In the genomic region with DNA sequence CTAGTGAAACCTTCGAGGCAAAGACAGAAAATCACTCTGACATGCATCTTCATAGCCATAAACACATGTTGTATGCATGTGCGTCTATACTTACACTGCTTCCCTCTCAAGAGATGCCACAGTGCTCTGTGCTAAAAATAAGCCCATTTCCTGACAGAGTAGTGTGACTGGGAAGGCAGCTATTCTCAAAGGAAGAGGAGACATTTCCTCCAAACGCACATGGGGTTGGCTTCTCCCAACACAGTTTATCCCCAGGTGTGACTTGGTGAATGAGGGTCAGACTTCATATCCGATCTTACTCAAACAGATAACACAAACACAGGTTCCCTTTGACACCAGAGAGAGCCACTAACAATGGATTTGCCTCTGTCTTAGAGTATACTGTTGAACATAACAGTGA, we compare ENCODE assay signal across 23 mouse cellular contexts. TPM values are rescaled to one million over a fixed set of nuclear protein-coding genes. Genes with fewer than 3 reads are reported as not detected.
"Had no signal": no experiment of that assay in that cellular context is flagged by ENCODE, and none has a peak within 500 bp of the region (broad histone marks: within the 10 kb centered on the region; RNA-seq: fewer than 3 reads in every experiment).

No protein-coding gene starts in this region.

- H3K27me3 ChIP-seq: limb, embryonic 13.5 days; liver, embryonic 12.5 days; liver, embryonic 15.5 days; midbrain, embryonic 12.5 days; midbrain, embryonic 15.5 days; neural tube, embryonic 12.5 days; neural tube, embryonic 15.5 days; stomach, embryonic 15.5 days had no signal

- H3K4me2 ChIP-seq: limb, embryonic 13.5 days; liver, embryonic 12.5 days; liver, embryonic 15.5 days; midbrain, embryonic 12.5 days; midbrain, embryonic 15.5 days; neural tube, embryonic 12.5 days; neural tube, embryonic 15.5 days; stomach, embryonic 15.5 days had no signal

- DNase-seq: kidney, adult 9 months; kidney, postnatal 14 days; layer of hippocampus, adult 9-11 months; liver; lung, adult 2 months; lung, postnatal 10 days; lung, postnatal 4 days; right cerebral cortex, adult 18-20 months; right cerebral cortex, postnatal 14 days; right cerebral cortex, postnatal 4 days; thymus, postnatal 25 days had no signal

- H3K4me3 ChIP-seq: layer of hippocampus, adult 2 months; limb, embryonic 10.5 days; limb, embryonic 13.5 days; liver, embryonic 12.5 days; liver, embryonic 15.5 days; midbrain, embryonic 12.5 days; midbrain, embryonic 15.5 days; neural tube, embryonic 12.5 days; neural tube, embryonic 15.5 days; stomach, embryonic 15.5 days had no signal

- H3K9me3 ChIP-seq: limb, embryonic 10.5 days; limb, embryonic 13.5 days; liver, embryonic 12.5 days; liver, embryonic 15.5 days; midbrain, embryonic 12.5 days; midbrain, embryonic 15.5 days; neural tube, embryonic 12.5 days; neural tube, embryonic 15.5 days; stomach, embryonic 15.5 days had no signal

- H3K4me1 ChIP-seq: limb, embryonic 10.5 days; limb, embryonic 13.5 days; liver, embryonic 12.5 days; liver, embryonic 15.5 days; midbrain, embryonic 12.5 days; midbrain, embryonic 15.5 days; neural tube, embryonic 12.5 days; neural tube, embryonic 15.5 days; stomach, embryonic 15.5 days had no signal

- H3K27ac ChIP-seq: layer of hippocampus, adult 2 months; limb, embryonic 10.5 days; limb, embryonic 13.5 days; liver, embryonic 12.5 days; liver, embryonic 15.5 days; midbrain, embryonic 12.5 days; midbrain, embryonic 15.5 days; neural tube, embryonic 12.5 days; neural tube, embryonic 15.5 days; stomach, embryonic 15.5 days had no signal

- ATAC-seq: liver, embryonic 12.5 days; midbrain, embryonic 15.5 days had no signal

- H3K9ac ChIP-seq: limb, embryonic 13.5 days; liver, embryonic 12.5 days; liver, embryonic 15.5 days; midbrain, embryonic 12.5 days; midbrain, embryonic 15.5 days; neural tube, embryonic 12.5 days; neural tube, embryonic 15.5 days; stomach, embryonic 15.5 days had no signal

- H3K36me3 ChIP-seq: limb, embryonic 10.5 days; limb, embryonic 13.5 days; liver, embryonic 12.5 days; liver, embryonic 15.5 days; midbrain, embryonic 12.5 days; midbrain, embryonic 15.5 days; neural tube, embryonic 12.5 days; neural tube, embryonic 15.5 days; stomach, embryonic 15.5 days had no signal

RNA-seq across cellular contexts. Expression of a gene that starts 58.3 kb away (rescaled TPM):
- total RNA-seq: megakaryocyte progenitor cell, adult 5-6 weeks; megakaryocyte-erythroid progenitor cell, adult 5-6 weeks had no signal
